Mouse (Mus musculus): ENCODE results near the gene Gjb5. TPM values are rescaled to one million over a fixed set of nuclear protein-coding genes. Genes with fewer than 3 reads are reported as not detected.
A peak's percentile ranks its signal among the peaks of the same experiment; 100 is the strongest.

Gene Gjb5
- polyA plus RNA-seq, 1 experiment from 2014 or later, result 0.07 TPM

- no peaks in the 10 kb centered on the region for H3K36me3 ChIP-seq (replicated peaks)
- H3K27me3 ChIP-seq, result peaks cover 31% of the 10 kb centered on the region
- WGBS (ENCODE audit: insufficient replicate concordance), result 67% methylated on average over 5 of the region's 5 CpGs
- H3K4me1 ChIP-seq (replicated peaks), result 0 out of 2 replicates have a peak, but pooled peaks cover 1% of the 10 kb centered on the region
- no peak overlapping the region for H3K4me3 ChIP-seq (replicated peaks)
- ATAC-seq (ENCODE audit: insufficient read depth), result no peak
- H3K27ac ChIP-seq (replicated peaks), result no peak overlapping the region
- no peaks in the 10 kb centered on the region for H3K9me3 ChIP-seq (replicated peaks)
- H3K4me2 ChIP-seq, result no peak overlapping the region
- no peak overlapping the region for H3K9ac ChIP-seq
These were observed 32.7 kb downstream of the Gjb5 start for GRCm38 (mm10) chr4:127325276-127325675.

GRCm38 (mm10) chr4:127324759-127325158 lies 33.2 kb downstream of the Gjb5 start:
- no peak overlapping the region for H3K4me2 ChIP-seq
- peaks cover 26% of the 10 kb centered on the region for H3K27me3 ChIP-seq
- H3K36me3 ChIP-seq (replicated peaks), result no peaks in the 10 kb centered on the region
- ATAC-seq (ENCODE audit: insufficient read depth), result no peak
- no peak overlapping the region for H3K4me3 ChIP-seq (replicated peaks)
- no peak overlapping the region for H3K9ac ChIP-seq
- no peak overlapping the region for H3K27ac ChIP-seq (replicated peaks)
- 7% methylated on average over 6 of the region's 6 CpGs for WGBS (ENCODE audit: insufficient replicate concordance)
- H3K4me1 ChIP-seq (replicated peaks), result no peaks in the 10 kb centered on the region
- no peaks in the 10 kb centered on the region for H3K9me3 ChIP-seq (replicated peaks)

- no peak for ATAC-seq (ENCODE audit: insufficient read depth)
These were observed 33.7 kb downstream of the Gjb5 start for GRCm38 (mm10) chr4:127324296-127324695.

DNA sequence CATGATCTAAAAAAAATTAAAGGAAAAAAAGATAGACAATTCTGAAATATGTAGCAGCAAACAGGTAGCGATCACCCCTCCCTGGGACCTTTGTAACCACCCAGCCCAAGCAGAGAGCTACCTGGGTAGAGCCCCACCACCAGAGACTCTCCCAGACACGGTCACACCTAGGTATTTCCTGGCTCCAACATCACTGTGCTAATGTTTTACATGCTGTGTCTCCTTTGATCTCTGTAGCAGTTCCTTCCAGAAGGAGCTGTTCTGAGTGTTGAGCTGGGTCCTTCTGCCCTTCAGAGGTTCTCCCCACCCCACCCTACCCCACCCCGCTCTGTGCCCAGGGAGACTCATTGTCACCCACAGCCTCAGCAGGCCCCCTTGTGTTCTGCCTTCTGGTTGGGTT lies 34.3 kb downstream of the Gjb5 start:
- ATAC-seq (ENCODE audit: insufficient read depth), result no peak
- no peak overlapping the region for H3K4me2 ChIP-seq
- 66% methylated on average over 3 of the region's 3 CpGs for WGBS (ENCODE audit: insufficient replicate concordance)
- H3K4me1 ChIP-seq (replicated peaks), result no peaks in the 10 kb centered on the region
- no peak overlapping the region for H3K27ac ChIP-seq (replicated peaks)
- H3K4me3 ChIP-seq (replicated peaks), result no peak overlapping the region
- H3K9ac ChIP-seq, result no peak overlapping the region
- no peaks in the 10 kb centered on the region for H3K36me3 ChIP-seq (replicated peaks)
- H3K9me3 ChIP-seq (replicated peaks), result no peaks in the 10 kb centered on the region
- peaks cover 15% of the 10 kb centered on the region; the same call in 1 of the 2 replicates for H3K27me3 ChIP-seq

More at GRCm38 (mm10) chr4:127324296-127324695, 33.7 kb downstream of the Gjb5 start:
- H3K4me1 ChIP-seq (replicated peaks), result no peaks in the 10 kb centered on the region
- H3K36me3 ChIP-seq (replicated peaks), result no peaks in the 10 kb centered on the region
- H3K9ac ChIP-seq, result no peak overlapping the region
- H3K9me3 ChIP-seq (replicated peaks), result no peaks in the 10 kb centered on the region
- H3K27ac ChIP-seq (replicated peaks), result no peak overlapping the region
- peaks cover 21% of the 10 kb centered on the region for H3K27me3 ChIP-seq
- H3K4me3 ChIP-seq (replicated peaks), result no peak overlapping the region
- 59% methylated on average over 10 of the region's 10 CpGs for WGBS (ENCODE audit: insufficient replicate concordance)
- H3K4me2 ChIP-seq, result no peak overlapping the region

GRCm38 (mm10) chr4:127319613-127320012 lies 38.4 kb downstream of the Gjb5 start:
- Histone ChIP-seq H3K4me3 (replicated peaks) (no peak overlapping the region), H3K36me3 (replicated peaks) (no peaks in the 10 kb centered on the region), H3K27ac (replicated peaks) (no peak overlapping the region), H3K4me1 (replicated peaks) (no peaks in the 10 kb centered on the region), H3K4me2 (no peak overlapping the region), H3K9me3 (replicated peaks) (no peaks in the 10 kb centered on the region), H3K9ac (no peak overlapping the region), H3K27me3 (0 out of 2 replicates have a peak, but pooled peaks cover 3% of the 10 kb centered on the region)
- no peak for ATAC-seq (ENCODE audit: insufficient read depth)
- 5% methylated on average over 3 of the region's 3 CpGs for WGBS (ENCODE audit: insufficient replicate concordance)

GRCm38 (mm10) chr4:127317143-127317542 lies 40.8 kb downstream of the Gjb5 start:
- WGBS (ENCODE audit: insufficient replicate concordance), result 49% methylated on average over 4 of the region's 4 CpGs
- Histone ChIP-seq H3K9ac (no peak overlapping the region), H3K36me3 (replicated peaks) (no peaks in the 10 kb centered on the region), H3K4me2 (no peak overlapping the region), H3K4me3 (replicated peaks) (no peak overlapping the region), H3K4me1 (replicated peaks) (no peaks in the 10 kb centered on the region), H3K27ac (replicated peaks) (no peak overlapping the region), H3K27me3 (peaks cover 27% of the 10 kb centered on the region), H3K9me3 (replicated peaks) (no peaks in the 10 kb centered on the region)
- ATAC-seq (ENCODE audit: insufficient read depth), result no peak

- ATAC-seq (ENCODE audit: insufficient read depth), result no peak
These were observed 42.2 kb downstream of the Gjb5 start for GRCm38 (mm10) chr4:127315753-127316152.

DNA sequence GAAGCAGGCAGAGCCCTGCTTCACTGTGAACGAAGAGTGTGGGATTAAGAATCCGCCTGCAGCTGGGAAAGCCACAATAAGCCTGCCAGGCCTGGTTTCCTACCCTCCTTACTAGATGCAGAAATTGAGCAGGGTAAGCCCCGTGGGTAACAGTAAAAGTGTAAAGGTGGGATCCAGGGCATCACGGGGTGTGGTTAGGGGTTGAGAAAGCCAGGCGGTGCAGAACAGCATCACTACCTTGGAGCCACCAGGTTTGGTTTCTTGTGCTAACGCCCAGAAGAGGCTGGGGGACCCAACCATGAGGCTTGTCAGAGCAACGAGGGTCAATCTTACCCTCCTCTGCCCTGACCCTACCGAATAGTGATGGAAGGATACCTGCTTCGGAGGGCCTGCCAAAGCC lies 43.4 kb downstream of the Gjb5 start:
- no peak for ATAC-seq (ENCODE audit: insufficient read depth)
- Histone ChIP-seq H3K36me3 (replicated peaks) (no peaks in the 10 kb centered on the region), H3K27ac (replicated peaks) (no peak overlapping the region), H3K9ac (no peak overlapping the region), H3K4me1 (replicated peaks) (no peaks in the 10 kb centered on the region), H3K4me3 (replicated peaks) (no peak overlapping the region), H3K4me2 (no peak overlapping the region), H3K27me3 (peaks cover 32% of the 10 kb centered on the region), H3K9me3 (replicated peaks) (no peaks in the 10 kb centered on the region)
- 41% methylated on average over 9 of the region's 9 CpGs for WGBS (ENCODE audit: insufficient replicate concordance)

More at GRCm38 (mm10) chr4:127315753-127316152, 42.2 kb downstream of the Gjb5 start:
- Histone ChIP-seq H3K4me3 (replicated peaks) (no peak overlapping the region), H3K9me3 (replicated peaks) (no peaks in the 10 kb centered on the region), H3K36me3 (replicated peaks) (no peaks in the 10 kb centered on the region), H3K4me1 (replicated peaks) (no peaks in the 10 kb centered on the region), H3K4me2 (no peak overlapping the region), H3K27me3 (peaks cover 32% of the 10 kb centered on the region), H3K9ac (no peak overlapping the region), H3K27ac (replicated peaks) (no peak overlapping the region)
- WGBS (ENCODE audit: insufficient replicate concordance), result 70% methylated on average over 8 of the region's 8 CpGs

DNA sequence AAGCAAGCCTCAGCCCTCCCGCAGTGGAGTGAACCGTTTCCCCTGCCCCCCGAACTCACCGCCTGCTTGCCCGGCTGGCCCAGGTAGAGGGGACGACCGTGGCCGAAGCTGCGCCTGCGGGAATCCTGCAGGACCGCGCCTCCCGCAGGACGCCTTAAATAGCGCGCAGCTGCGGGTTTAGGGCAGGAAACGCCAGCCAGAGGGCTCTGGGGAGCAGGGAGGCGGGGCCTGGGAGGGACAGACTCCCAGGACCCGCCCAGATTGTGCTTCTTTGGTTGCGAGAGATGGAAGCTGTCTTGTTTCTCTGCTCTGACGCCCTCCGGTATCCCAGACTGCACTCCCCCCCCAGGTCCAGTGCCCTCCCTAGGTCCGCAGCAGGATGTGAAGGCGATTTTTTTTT lies 44.1 kb downstream of the Gjb5 start, which contains the start of gene Gja4:
Gene Gja4, minus strand, starts transcription at position 179 of the 400 bp plus-strand sequence.
- no peak within 1 kb of the TSS for H3K27ac ChIP-seq (replicated peaks)
- WGBS (ENCODE audit: insufficient replicate concordance), result under 1% methylated on average over 25 of the region's 25 CpGs
- H3K9me3 ChIP-seq (replicated peaks), result no peaks in the 10 kb centered on the region
- peaks cover 32% of the 10 kb centered on the region for H3K27me3 ChIP-seq
- peak within 1 kb of the TSS; percentile 67 for H3K4me2 ChIP-seq
- no peaks in the 10 kb centered on the region for H3K36me3 ChIP-seq (replicated peaks)
- H3K9ac ChIP-seq, result no peak within 1 kb of the TSS
- peak within 1 kb of the TSS; percentile 30 for H3K4me3 ChIP-seq (replicated peaks)
- H3K4me1 ChIP-seq (replicated peaks), result no peaks in the 10 kb centered on the region
- ATAC-seq (ENCODE audit: insufficient read depth), result peak; percentile 37

GRCm38 (mm10) chr4:127312349-127312748 lies 45.6 kb downstream of the Gjb5 start:
- no peak overlapping the region for H3K9ac ChIP-seq
- ATAC-seq (ENCODE audit: insufficient read depth), result no peak
- H3K9me3 ChIP-seq (replicated peaks), result no peaks in the 10 kb centered on the region
- no peaks in the 10 kb centered on the region for H3K4me1 ChIP-seq (replicated peaks)
- peaks cover 32% of the 10 kb centered on the region for H3K27me3 ChIP-seq
- no peaks in the 10 kb centered on the region for H3K36me3 ChIP-seq (replicated peaks)
- H3K4me2 ChIP-seq, result no peak overlapping the region
- no peak overlapping the region for H3K4me3 ChIP-seq (replicated peaks)
- H3K27ac ChIP-seq (replicated peaks), result no peak overlapping the region
- WGBS (ENCODE audit: insufficient replicate concordance), result 54% methylated on average over 24 of the region's 24 CpGs

DNA sequence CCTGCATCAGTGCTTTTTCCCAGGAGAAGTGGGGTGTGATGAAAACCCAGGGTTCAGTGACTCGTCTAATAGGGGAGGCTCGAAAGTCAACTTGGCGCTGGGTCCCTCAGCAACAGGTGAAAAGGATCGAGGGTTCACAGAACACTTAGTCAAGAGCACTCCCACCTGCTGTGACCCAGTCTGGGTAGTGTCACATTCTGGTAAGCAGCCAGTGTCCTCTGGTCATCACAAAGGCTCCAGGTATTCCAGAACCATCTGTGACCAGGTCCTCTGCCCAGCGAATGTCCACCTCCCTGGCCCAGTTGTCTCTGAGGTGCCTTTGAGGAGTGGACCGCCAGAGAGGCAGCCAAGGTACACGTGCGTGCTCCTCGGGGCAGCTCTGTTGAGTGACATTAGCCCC lies 46.4 kb downstream of the Gjb5 start:
- H3K4me3 ChIP-seq (replicated peaks), result no peak overlapping the region
- WGBS (ENCODE audit: insufficient replicate concordance), result 59% methylated on average over 9 of the region's 9 CpGs
- H3K27ac ChIP-seq (replicated peaks), result no peak overlapping the region
- no peaks in the 10 kb centered on the region for H3K36me3 ChIP-seq (replicated peaks)
- no peaks in the 10 kb centered on the region for H3K4me1 ChIP-seq (replicated peaks)
- no peak for ATAC-seq (ENCODE audit: insufficient read depth)
- peaks cover 32% of the 10 kb centered on the region for H3K27me3 ChIP-seq
- no peak overlapping the region for H3K4me2 ChIP-seq
- H3K9me3 ChIP-seq (replicated peaks), result no peaks in the 10 kb centered on the region
- no peak overlapping the region for H3K9ac ChIP-seq

- Histone ChIP-seq H3K4me2 (no peak overlapping the region), H3K4me3 (replicated peaks) (no peak overlapping the region), H3K36me3 (replicated peaks) (no peaks in the 10 kb centered on the region), H3K4me1 (replicated peaks) (no peaks in the 10 kb centered on the region), H3K9me3 (replicated peaks) (no peaks in the 10 kb centered on the region), H3K27ac (replicated peaks) (no peak overlapping the region), H3K9ac (no peak overlapping the region), H3K27me3 (peaks cover 3% of the 10 kb centered on the region; the same call in 1 of the 2 replicates)
- WGBS (ENCODE audit: insufficient replicate concordance), result 51% methylated on average over 2 of the region's 2 CpGs
- no peak for ATAC-seq (ENCODE audit: insufficient read depth)
These were observed 51.1 kb downstream of the Gjb5 start for GRCm38 (mm10) chr4:127306915-127307314.

All from liver, embryonic 15.5 days (tissue).